Mouse (Mus musculus) liver, embryonic 14.5 days (tissue): ENCODE measurements around the gene Fastkd5. TPM values are rescaled to one million over a fixed set of nuclear protein-coding genes. Genes with fewer than 3 reads are reported as not detected.

Experiments
- ATAC-seq: fragments of 200-750 bp; cut with Nextera tagmentation; 2 replicates; pipeline ENCODE4 v1.8.0; 2017; ENCODE audit warnings: moderate number of reproducible peaks, mild to moderate bottlenecking, moderate library complexity; ENCODE audit not compliant: insufficient read depth
- DNase-seq, 3 experiments: peaks; one replicate each; pipeline ENCODE4 v3.0.0-alpha.2; 2012 to 2013; ENCODE audit warnings: low read depth in 3 of 3, low spot score in 3 of 3
- H3K27ac ChIP-seq: fragments of 300-500 bp; sonication (generic); 2 replicates; pipeline ENCODE4 v1.5.1; 2014; ENCODE audit warnings: moderate library complexity, mild to moderate bottlenecking, control low read depth, inconsistent platforms
- H3K27me3 ChIP-seq: fragments of 300-500 bp; sonication (generic); 2 replicates; pipeline ENCODE4 v1.6.1; 2014; ENCODE audit warnings: mild to moderate bottlenecking, low read length, moderate library complexity; ENCODE audit not compliant: control insufficient read depth, insufficient read depth
- H3K36me3 ChIP-seq: fragments of 300-500 bp; sonication (generic); replicated peaks from 2 replicates; pipeline ENCODE4 v1.6.1; 2014; ENCODE audit warnings: low read depth; ENCODE audit not compliant: control insufficient read depth, insufficient read depth
- H3K4me1 ChIP-seq, 2 experiments: fragments of 200-500 bp in 1 of 2; fragments of 300-500 bp in 1 of 2; sonication (generic) in 1 of 2; replicated peaks; 2 replicates each; pipeline ENCODE4 v1.6.1; 2012 to 2014; ENCODE audit warnings: antibody characterized with exemption in 1 of 2, inconsistent platforms in 1 of 2, low read length in 1 of 2; ENCODE audit not compliant: control insufficient read depth in 2 of 2, insufficient read depth in 2 of 2
- H3K4me2 ChIP-seq: fragments of 300-500 bp; sonication (generic); 2 replicates; pipeline ENCODE4 v1.6.1; 2014; ENCODE audit warnings: low read depth, mild to moderate bottlenecking, control low read depth, moderate library complexity
- H3K4me3 ChIP-seq, 2 experiments: fragments of 200-500 bp in 1 of 2; fragments of 300-500 bp in 1 of 2; sonication (generic) in 1 of 2; 2 replicates each; pipeline ENCODE4 v1.5.1; 2012 to 2014; ENCODE audit warnings: low read depth in 2 of 2, low read length in 2 of 2, mild to moderate bottlenecking in 2 of 2, control low read depth in 1 of 2, inconsistent platforms in 1 of 2, moderate library complexity in 1 of 2; ENCODE audit not compliant: insufficient read depth in 1 of 2
- H3K9ac ChIP-seq: fragments of 300-500 bp; sonication (generic); replicated peaks from 2 replicates; pipeline ENCODE4 v1.6.1; 2014; ENCODE audit warnings: mild to moderate bottlenecking, control low read depth, moderate library complexity
- H3K9me3 ChIP-seq: fragments of 300-500 bp; sonication (generic); 2 replicates; pipeline ENCODE4 v1.6.1; 2016; ENCODE audit warnings: low read length, mixed read lengths; ENCODE audit not compliant: control insufficient read depth
- CTCF ChIP-seq: IDR thresholded peaks from 2 replicates; pipeline ENCODE4 v1.5.1; 2016; ENCODE audit warnings: antibody characterized with exemption, low read depth, control low read depth
- EP300 ChIP-seq: IDR thresholded peaks from 2 replicates; pipeline ENCODE4 v1.6.1; 2016; ENCODE audit warnings: antibody characterized with exemption, low read depth
- WGBS: fragments of 180-500 bp; shearing (Covaris S2); extraction: QIAGEN DNeasy Blood & Tissue Kit; methylation state at CpG from one replicate; pipeline ENCODE4 v1.1.7; 2014; ENCODE audit not compliant: insufficient replicate concordance; 5-methylcytosine and 5-hydroxymethylcytosine counted together
- polyA plus RNA-seq, 2 experiments: library from polyadenylated mRNA; depleted of rRNA in 1 of 2; stranded (reverse) in 1 of 2; unstranded in 1 of 2; fragments of >200 nt; fragmentation: Nextera tagmentation in 1 of 2; extraction: Ambion mirVana in 1 of 2; gene quantifications; 2 replicates each; pipeline versions ENCODE4 v1.2.1 to v1.2.3; 2012 to 2014

The Fastkd5 gene
- polyA plus RNA-seq, 2 experiments = 3.6 to 11.9 TPM

DNA sequence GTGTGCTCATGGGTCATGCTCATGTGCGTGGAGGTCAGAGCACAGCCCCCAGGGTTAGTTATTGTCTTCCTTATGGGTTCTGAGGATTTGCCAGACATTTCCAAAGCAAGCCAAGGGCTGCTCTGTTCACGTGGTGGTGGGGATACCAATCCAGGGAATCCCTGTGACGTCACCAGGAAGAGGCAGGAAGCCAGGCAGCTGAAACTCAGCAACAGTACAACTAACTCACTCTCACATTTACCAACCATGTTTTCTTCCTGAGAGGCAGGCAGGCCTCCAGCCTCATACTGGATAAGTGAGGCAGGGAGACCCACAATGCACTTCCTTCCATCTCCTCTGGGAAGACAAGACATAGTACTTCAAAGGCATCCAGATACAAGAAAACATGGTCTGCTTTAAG lies 31.4 kb downstream of the Fastkd5 start:
- ATAC-seq (no peak), DNase-seq (no peak)
- Histone ChIP-seq H3K4me2 (no peak overlapping the region), H3K36me3 (peaks cover 2% of the 10 kb centered on the region), H3K4me3 (no peak overlapping the region), H3K4me1 (no peaks in the 10 kb centered on the region), H3K27me3 (no peaks in the 10 kb centered on the region), H3K27ac (no peak overlapping the region), H3K9ac (no peak overlapping the region), H3K9me3 (no peaks in the 10 kb centered on the region)
- TF ChIP-seq CTCF = no peak
- TF ChIP-seq EP300 = no peak
- 68% methylated on average over 3 of the region's 3 CpGs for WGBS

DNA sequence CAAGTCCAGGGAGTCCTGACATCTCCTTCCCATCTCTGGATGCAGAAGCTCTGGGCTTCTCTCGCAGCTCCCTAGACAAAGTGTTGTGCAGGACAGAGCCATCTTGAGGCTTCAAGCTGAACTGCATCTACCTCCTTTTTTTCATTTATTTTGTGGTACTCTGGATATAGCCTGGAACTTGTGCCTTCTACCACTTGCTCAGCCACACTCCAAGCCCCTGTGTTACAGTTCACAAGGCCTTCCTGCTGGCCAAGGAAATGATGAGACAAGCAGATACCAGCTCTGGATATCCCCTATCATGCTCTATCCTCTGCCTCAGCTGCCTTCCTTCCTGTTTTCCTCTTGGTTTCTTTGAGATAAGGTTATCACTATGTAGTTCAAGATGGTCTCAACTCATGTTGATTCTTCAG lies 32.2 kb downstream of the Fastkd5 start:
- no peak overlapping the region for H3K27ac ChIP-seq
- H3K36me3 ChIP-seq = no peaks in the 10 kb centered on the region; the same call in none of the 2 replicates
- no peak; the same call in 1 of the 2 replicates for ATAC-seq
- no peaks in the 10 kb centered on the region for H3K4me1 ChIP-seq
- no peak overlapping the region for H3K4me2 ChIP-seq
- H3K4me3 ChIP-seq = no peak overlapping the region
- 10% methylated on average over 1 of the region's 1 CpGs for WGBS
- H3K27me3 ChIP-seq = no peaks in the 10 kb centered on the region
- peak in 1 of 3 experiments; percentile 17 for DNase-seq
- no peaks in the 10 kb centered on the region for H3K9me3 ChIP-seq
- no peak overlapping the region for H3K9ac ChIP-seq
- peak; percentile 69 for TF ChIP-seq CTCF
- no peak for TF ChIP-seq EP300

DNA sequence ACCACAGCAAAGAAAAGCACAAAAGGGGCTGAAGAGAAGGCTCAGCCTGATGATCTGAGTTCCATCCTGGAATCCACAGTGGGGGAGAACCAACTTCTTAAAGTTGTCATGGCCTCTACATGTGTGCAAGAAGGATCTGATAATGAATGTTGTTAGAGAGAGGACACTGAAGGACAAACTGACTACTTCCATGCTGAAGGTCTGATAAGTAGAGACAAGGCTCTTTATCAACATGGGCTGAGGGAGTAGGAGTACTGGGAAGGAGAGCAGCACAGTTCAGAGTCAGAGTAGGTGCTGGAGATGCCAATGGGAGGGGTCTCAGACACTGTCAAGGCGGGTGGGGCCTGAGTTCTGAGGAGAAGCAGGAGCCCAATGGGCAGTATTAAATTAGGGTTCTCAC lies 34.2 kb downstream of the Fastkd5 start:
- ATAC-seq (no peak; the same call in 1 of the 2 replicates), DNase-seq (no peak)
- WGBS = 42% methylated on average over 1 of the region's 1 CpGs
- Histone ChIP-seq H3K27ac (no peak overlapping the region), H3K36me3 (no peaks in the 10 kb centered on the region; the same call in none of the 2 replicates), H3K27me3 (no peaks in the 10 kb centered on the region), H3K4me2 (no peak overlapping the region), H3K4me1 (no peaks in the 10 kb centered on the region), H3K9me3 (no peaks in the 10 kb centered on the region), H3K4me3 (no peak overlapping the region), H3K9ac (no peak overlapping the region)
- no peak for TF ChIP-seq CTCF
- no peak for TF ChIP-seq EP300

DNA sequence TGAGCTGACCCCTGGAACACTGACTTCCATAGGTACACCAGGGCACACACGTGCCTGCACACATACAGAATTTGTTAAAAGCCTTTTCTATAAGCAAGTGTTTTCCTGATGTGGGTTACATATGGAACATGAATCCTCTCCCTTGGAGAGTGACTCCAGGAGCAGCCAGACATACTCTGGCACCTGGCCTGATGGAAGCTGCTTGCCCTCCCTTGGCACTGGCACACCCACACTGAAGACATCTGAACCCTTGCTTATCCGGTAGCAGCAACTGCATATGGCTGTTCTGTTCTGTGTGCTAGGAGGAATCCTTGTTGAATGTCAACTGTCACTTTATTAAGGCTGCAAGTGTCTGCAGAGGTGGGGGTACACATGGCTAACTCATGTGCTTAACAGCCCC lies 38.8 kb downstream of the Fastkd5 start:
- no peak for ATAC-seq
- Histone ChIP-seq H3K36me3 (no peaks in the 10 kb centered on the region; the same call in none of the 2 replicates), H3K27ac (no peak overlapping the region), H3K9me3 (no peaks in the 10 kb centered on the region), H3K27me3 (no peaks in the 10 kb centered on the region), H3K9ac (no peak overlapping the region), H3K4me1 (no peaks in the 10 kb centered on the region), H3K4me2 (no peak overlapping the region), H3K4me3 (no peak overlapping the region)
- 77% methylated on average over 2 of the region's 2 CpGs for WGBS
- no peak for DNase-seq
- TF ChIP-seq EP300 = no peak
- no peak for TF ChIP-seq CTCF

GRCm38 (mm10) chr2:130589761-130590160 lies 40.1 kb downstream of the Fastkd5 start:
- no peak for ATAC-seq
- TF ChIP-seq EP300 (no peak), CTCF (no peak)
- Histone ChIP-seq H3K4me1 (no peaks in the 10 kb centered on the region), H3K27me3 (no peaks in the 10 kb centered on the region), H3K4me2 (no peak overlapping the region), H3K9me3 (no peaks in the 10 kb centered on the region), H3K4me3 (no peak overlapping the region), H3K36me3 (no peaks in the 10 kb centered on the region; the same call in 1 of the 2 replicates), H3K27ac (no peak overlapping the region), H3K9ac (no peak overlapping the region)
- 83% methylated on average over 2 of the region's 2 CpGs for WGBS
- DNase-seq = no peak
